Comparison of ENCODE assay signal across 9 mouse cellular contexts in genomic region chr5:121450476-121450875, GRCm38 (mm10). TPM values are rescaled to one million over a fixed set of nuclear protein-coding genes. Genes with fewer than 3 reads are reported as not detected.
A peak's percentile ranks its signal among the peaks of the same experiment; 100 is the strongest.
DNase-seq lines count a peak whose midpoint lies in the region; ATAC-seq lines count a peak whose summit lies in the region.
"Had no signal": no experiment of that assay in that cellular context is flagged by ENCODE, and none has a peak within 500 bp of the region (broad histone marks: within the 10 kb centered on the region; RNA-seq: fewer than 3 reads in every experiment).

No protein-coding gene starts in this region.

- H3K4me3 ChIP-seq in kidney, embryonic 14.5 days (ENCODE audit: low read length): no peak overlapping the region
- peak overlapping the region; percentile 3; the same call in 1 of the 2 replicates for H3K4me3 ChIP-seq in brown adipose tissue, adult 24 weeks (ENCODE audit: insufficient read depth, low read depth, low read length)
- H3K4me3 ChIP-seq in intestine, embryonic 14.5 days (ENCODE audit: low read depth, low read length): peak overlapping the region; percentile 13; the same call in 1 of the 2 replicates
- peak overlapping the region; percentile 80; the same call in 1 of the 2 replicates for H3K4me3 ChIP-seq in macrophage (ENCODE audit: inconsistent target)

- H3K27ac ChIP-seq in kidney, embryonic 14.5 days (ENCODE audit: low read depth, low read length): no peak overlapping the region
- H3K27ac ChIP-seq in brown adipose tissue, adult 24 weeks (replicated peaks; ENCODE audit: low read depth, low read length): 0 out of 2 replicates have a peak overlapping the region, but pooled peaks have one; percentile 6
- no peak overlapping the region for H3K27ac ChIP-seq in intestine, embryonic 14.5 days (ENCODE audit: low read depth)
- peak overlapping the region; percentile 94 for H3K27ac ChIP-seq in macrophage

- 77% methylated on average over 9 of the region's 9 CpGs for WGBS in kidney, embryonic 14.5 days
- 80% methylated on average over 9 of the region's 9 CpGs for WGBS in intestine, embryonic 14.5 days
- 85% methylated on average over 9 of the region's 9 CpGs for WGBS in macrophage (ENCODE audit: missing documents)

- H3K27me3 ChIP-seq in kidney, embryonic 14.5 days (ENCODE audit: control insufficient read depth, insufficient read depth, low read length): no peaks in the 10 kb centered on the region
- H3K27me3 ChIP-seq in intestine, embryonic 14.5 days (replicated peaks; ENCODE audit: control insufficient read depth, insufficient read depth, low read length): no peaks in the 10 kb centered on the region

- no peak overlapping the region for H3K9ac ChIP-seq in kidney, embryonic 14.5 days (ENCODE audit: low read depth, low read length)
- H3K9ac ChIP-seq in intestine, embryonic 14.5 days (ENCODE audit: low read length): 0 out of 2 replicates have a peak overlapping the region, but pooled peaks have one; percentile 5

- peaks cover 24% of the 10 kb centered on the region for H3K4me1 ChIP-seq in kidney, embryonic 14.5 days (ENCODE audit: control insufficient read depth, insufficient read depth, low read length)
- H3K4me1 ChIP-seq in brown adipose tissue, adult 24 weeks (ENCODE audit: control insufficient read depth, insufficient read depth, insufficient read length, low read length): peaks cover 10% of the 10 kb centered on the region
- peaks cover 17% of the 10 kb centered on the region for H3K4me1 ChIP-seq in intestine, embryonic 14.5 days (replicated peaks; ENCODE audit: control insufficient read depth, insufficient read depth, low read length)

- DNase-seq in kidney, adult 11 months: peak; percentile 57
- no peak for DNase-seq in intestine, embryonic 14.5 days (ENCODE audit: low spot score)
- no peak for DNase-seq in right cerebral cortex, postnatal 25 days
- DNase-seq in spleen, postnatal 36 days (ENCODE audit: low spot score in 2 of 2): no peak

- H3K36me3 ChIP-seq in kidney, embryonic 14.5 days (ENCODE audit: control insufficient read depth, insufficient read depth, low read length): peaks cover 43% of the 10 kb centered on the region
- H3K36me3 ChIP-seq in intestine, embryonic 14.5 days (ENCODE audit: control insufficient read depth, insufficient read depth, low read length): peaks cover 42% of the 10 kb centered on the region
- H3K36me3 ChIP-seq in macrophage (ENCODE audit: inconsistent target): peaks cover 43% of the 10 kb centered on the region

- peaks cover 73% of the 10 kb centered on the region for H3K79me2 ChIP-seq in macrophage (ENCODE audit: inconsistent target)

- no peaks in the 10 kb centered on the region for H3K9me3 ChIP-seq in kidney, embryonic 14.5 days (ENCODE audit: control insufficient read depth, low read length)
- no peaks in the 10 kb centered on the region for H3K9me3 ChIP-seq in intestine, embryonic 14.5 days (ENCODE audit: control insufficient read depth, low read length)

- H3K4me2 ChIP-seq in kidney, embryonic 14.5 days (replicated peaks; ENCODE audit: low read depth, low read length): no peak overlapping the region
- H3K4me2 ChIP-seq in intestine, embryonic 14.5 days (ENCODE audit: low read length): peak overlapping the region; percentile 82

- no peak for ATAC-seq in kidney, embryonic 14.5 days (ENCODE audit: low FRiP score, low TSS enrichment)
- ATAC-seq in intestine, embryonic 14.5 days (replicated peaks; ENCODE audit: low FRiP score, low TSS enrichment, low read depth): no peak
- no peak for ATAC-seq in activated CD4-positive, CD25-positive, alpha-beta regulatory T cell, adult 4 months
- ATAC-seq: inflammation-experienced regulatory T-cells, adult 6 months had no signal

RNA-seq across cellular contexts. Expression of gene Tmem116, which starts 1.2 kb away (rescaled TPM):
- polyA plus RNA-seq in kidney, embryonic 14.5 days (2014; fragmentation: Nextera tagmentation; extraction: Ambion mirVana): 3.7 and 5.0 TPM in 2 replicates
- polyA plus RNA-seq in brown adipose tissue, adult 24 weeks (2012; ENCODE audit: insufficient read depth, insufficient read length, missing spikeins): 0.88 and 3.7 TPM in 2 replicates
- polyA plus RNA-seq in intestine, embryonic 14.5 days (2014; fragmentation: Nextera tagmentation; extraction: Ambion mirVana): 1.8 and 2.7 TPM in 2 replicates
- 10 to 100 TPM in 3 of 26 experiments, 1 to 10 TPM in 21, under 1 TPM in 1, not detected in 1; 0.80 to 12.3 (median 4.8) TPM for total RNA-seq in macrophage (2018; cell fraction: chromatin; rRNA removed)
- total RNA-seq in macrophage (2018; cell fraction: cytosol; rRNA removed): 1 to 10 TPM; 1.4 to 4.0 (median 2.6) TPM
- 10 to 100 TPM in 2 of 26 experiments, 1 to 10 TPM in 23, under 1 TPM in 1; 0.58 to 13.2 (median 3.3) TPM for total RNA-seq in macrophage (2018; cell fraction: nucleus; rRNA removed)
- polyA plus RNA-seq in macrophage (2018): 0.81 to 1.9 TPM (median 1.5 TPM) in 3 replicates
- 1 to 10 TPM in 1 of 2 experiments, under 1 TPM in 1; 0.71 to 1.2 TPM for polyA plus RNA-seq in activated CD4-positive, CD25-positive, alpha-beta regulatory T cell, adult 4 months (2017; shearing (Covaris generic))

RNA-seq across cellular contexts. Expression of gene Erp29, which starts 1.8 kb away (rescaled TPM):
- 136 and 142 TPM in 2 replicates for polyA plus RNA-seq in kidney, embryonic 14.5 days (2014; fragmentation: Nextera tagmentation; extraction: Ambion mirVana)
- polyA plus RNA-seq in brown adipose tissue, adult 24 weeks (2012; ENCODE audit: insufficient read depth, insufficient read length, missing spikeins): 37.8 and 38.4 TPM in 2 replicates
- polyA plus RNA-seq in intestine, embryonic 14.5 days (2014; fragmentation: Nextera tagmentation; extraction: Ambion mirVana): 164 and 167 TPM in 2 replicates
- total RNA-seq in macrophage (2018; cell fraction: chromatin; rRNA removed): 100 to 1,000 TPM in 3 of 26 experiments, 10 to 100 TPM in 21, 1 to 10 TPM in 2; 9.4 to 168 (median 42.3) TPM
- total RNA-seq in macrophage (2018; cell fraction: cytosol; rRNA removed): 100 to 1,000 TPM; 237 to 408 (median 331) TPM
- 100 to 1,000 TPM in 24 of 26 experiments, 10 to 100 TPM in 2; 61.1 to 379 (median 212) TPM for total RNA-seq in macrophage (2018; cell fraction: nucleus; rRNA removed)
- 327 to 388 TPM (median 342 TPM) in 3 replicates for polyA plus RNA-seq in macrophage (2018)
- polyA plus RNA-seq in activated CD4-positive, CD25-positive, alpha-beta regulatory T cell, adult 4 months (2017; shearing (Covaris generic)): 10 to 100 TPM; 58.4 to 80.5 TPM

RNA-seq across cellular contexts. Expression of gene Naa25, which starts 52.7 kb away (rescaled TPM):
- polyA plus RNA-seq in kidney, embryonic 14.5 days (2014; fragmentation: Nextera tagmentation; extraction: Ambion mirVana): 32.8 and 49.7 TPM in 2 replicates
- polyA plus RNA-seq in brown adipose tissue, adult 24 weeks (2012; ENCODE audit: insufficient read depth, insufficient read length, missing spikeins): 15.3 and 19.5 TPM in 2 replicates
- 47.4 and 53.2 TPM in 2 replicates for polyA plus RNA-seq in intestine, embryonic 14.5 days (2014; fragmentation: Nextera tagmentation; extraction: Ambion mirVana)
- total RNA-seq in macrophage (2018; cell fraction: chromatin; rRNA removed): 100 to 1,000 TPM in 5 of 26 experiments, 10 to 100 TPM in 21; 14.6 to 150 (median 64.0) TPM
- 10 to 100 TPM in 24 of 26 experiments, 1 to 10 TPM in 2; 9.0 to 45.8 (median 21.5) TPM for total RNA-seq in macrophage (2018; cell fraction: cytosol; rRNA removed)
- 100 to 1,000 TPM in 1 of 26 experiments, 10 to 100 TPM in 25; 12.1 to 113 (median 58.2) TPM for total RNA-seq in macrophage (2018; cell fraction: nucleus; rRNA removed)
- polyA plus RNA-seq in macrophage (2018): 15.3 to 23.7 TPM (median 17.0 TPM) in 3 replicates
- polyA plus RNA-seq in activated CD4-positive, CD25-positive, alpha-beta regulatory T cell, adult 4 months (2017; shearing (Covaris generic)): 10 to 100 TPM; 27.0 to 30.4 TPM

RNA-seq across cellular contexts. Expression of gene Adam1b, which starts 52.8 kb away (rescaled TPM):
- polyA plus RNA-seq in kidney, embryonic 14.5 days (2014; fragmentation: Nextera tagmentation; extraction: Ambion mirVana): 0.08 and 0.09 TPM in 2 replicates
- not detected in 2 replicates for polyA plus RNA-seq in brown adipose tissue, adult 24 weeks (2012; ENCODE audit: insufficient read depth, insufficient read length, missing spikeins)
- polyA plus RNA-seq in intestine, embryonic 14.5 days (2014; fragmentation: Nextera tagmentation; extraction: Ambion mirVana): 0.07 and 0.16 TPM in 2 replicates
- not detected for total RNA-seq in macrophage (2018; cell fraction: chromatin; rRNA removed)
- not detected for total RNA-seq in macrophage (2018; cell fraction: cytosol; rRNA removed)
- total RNA-seq in macrophage (2018; cell fraction: nucleus; rRNA removed): not detected
- not detected in 3 replicates for polyA plus RNA-seq in macrophage (2018)
- not detected for polyA plus RNA-seq in activated CD4-positive, CD25-positive, alpha-beta regulatory T cell, adult 4 months (2017; shearing (Covaris generic))

Comparison
In these comparisons a context has a peak if more than half of its experiments do, and no peak if none do; other contexts are left out.
1. H3K27ac ChIP-seq: peak in brown adipose tissue, adult 24 weeks (single experiment) and macrophage (single experiment); none in kidney, embryonic 14.5 days (single experiment) and intestine, embryonic 14.5 days (single experiment).